Mouse (Mus musculus) fibroblast of lung, adult 2 months (primary cell): ENCODE data around the gene Gng2.

ENCODE experiments used
- DNase-seq: peaks from one replicate; pipeline ENCODE4 v3.0.0-alpha.2; 2011; ENCODE audit warnings: low read depth

Gng2 gene

GRCm38 (mm10) chr14:19977271-19978024, at the start of gene Gng2:
Gene Gng2 (minus strand): TSS chr14:19977627.
- DNase-seq, result no peak

GRCm38 (mm10) chr14:20024888-20025719, 47.7 kb upstream of the Gng2 start:
- DNase-seq, result no peak

GRCm38 (mm10) chr14:20023939-20024338, 46.5 kb upstream of the Gng2 start:
- no peak for DNase-seq

- no peak for DNase-seq
Observed at GRCm38 (mm10) chr14:20019486-20019885, 42.1 kb upstream of the Gng2 start.

GRCm38 (mm10) chr14:20012506-20013275, 35.3 kb upstream of the Gng2 start:
- no peak for DNase-seq

GRCm38 (mm10) chr14:20007446-20007845, 30.0 kb upstream of the Gng2 start:
- DNase-seq, result no peak

GRCm38 (mm10) chr14:20004777-20005289, 27.4 kb upstream of the Gng2 start:
- no peak for DNase-seq

GRCm38 (mm10) chr14:19996853-19997252, 19.4 kb upstream of the Gng2 start:
- DNase-seq, result no peak

- no peak for DNase-seq
Observed at GRCm38 (mm10) chr14:19995943-19996342, 18.5 kb upstream of the Gng2 start.

GRCm38 (mm10) chr14:19994068-19994467, 16.6 kb upstream of the Gng2 start:
- no peak for DNase-seq

GRCm38 (mm10) chr14:19993570-19993883, 16.1 kb upstream of the Gng2 start:
- DNase-seq, result no peak

- DNase-seq, result no peak
Observed at GRCm38 (mm10) chr14:19992873-19993569, 15.6 kb upstream of the Gng2 start.

- DNase-seq, result no peak
Observed at GRCm38 (mm10) chr14:19991861-19992260, 14.4 kb upstream of the Gng2 start.

- no peak for DNase-seq
Observed at GRCm38 (mm10) chr14:19990436-19990993, 13.1 kb upstream of the Gng2 start.

GRCm38 (mm10) chr14:19988410-19988809, 11.0 kb upstream of the Gng2 start:
- no peak for DNase-seq

GRCm38 (mm10) chr14:19987358-19987834, 10.0 kb upstream of the Gng2 start:
- DNase-seq, result no peak

GRCm38 (mm10) chr14:19986614-19987357, 9.4 kb upstream of the Gng2 start:
- no peak for DNase-seq

GRCm38 (mm10) chr14:19985912-19986613, 8.6 kb upstream of the Gng2 start:
- no peak for DNase-seq

- DNase-seq, result peak; percentile 40
Observed at GRCm38 (mm10) chr14:19985107-19985911, 7.9 kb upstream of the Gng2 start.
